Comparison of ENCODE assay signal across 11 mouse cellular contexts in genomic region chr5:107101684-107102083, GRCm38 (mm10).
"Had no signal": no experiment of that assay in that cellular context is flagged by ENCODE, and none has a peak within 500 bp of the region (broad histone marks: within the 10 kb centered on the region; RNA-seq: fewer than 3 reads in every experiment).

No protein-coding gene starts in this region.

- H3K4me3 ChIP-seq: layer of hippocampus, adult 2 months; limb, embryonic 12.5 days; liver, embryonic 12.5 days; liver, embryonic 15.5 days had no signal

- ATAC-seq: liver, embryonic 12.5 days had no signal

- H3K27me3 ChIP-seq: liver, embryonic 12.5 days; liver, embryonic 15.5 days had no signal

- DNase-seq: kidney, adult 2 months; kidney, postnatal 25 days; layer of hippocampus, adult 9-11 months; liver; midbrain, embryonic 14.5 days had no signal

- H3K4me2 ChIP-seq: limb, embryonic 12.5 days; liver, embryonic 12.5 days; liver, embryonic 15.5 days; midbrain, embryonic 11.5 days had no signal

- H3K9ac ChIP-seq: limb, embryonic 12.5 days; liver, embryonic 12.5 days; liver, embryonic 15.5 days had no signal

- H3K27ac ChIP-seq: kidney, postnatal 0 days; layer of hippocampus, adult 2 months; liver, embryonic 12.5 days; liver, embryonic 15.5 days had no signal

- H3K9me3 ChIP-seq: limb, embryonic 12.5 days; liver, embryonic 12.5 days; liver, embryonic 15.5 days had no signal

- H3K36me3 ChIP-seq: limb, embryonic 12.5 days; liver, embryonic 12.5 days; liver, embryonic 15.5 days had no signal
